Mouse (Mus musculus) ES-Bruce4 (cell line): ENCODE measurements at regions not wholly inside any gene's neighbourhood (a gene's known extent, or its start where the extent isn't known, plus 50 kb on each side); places are given as distances from the start of the nearest gene placed in this dataset.

ENCODE experiments used
- CTCF ChIP-seq: IDR thresholded peaks from one replicate; pipeline ENCODE4 v1.8.1; 2011; ENCODE audit warnings: low read depth, low read length
- EP300 ChIP-seq: IDR thresholded peaks from 2 replicates; pipeline ENCODE4 v1.6.1; 2011; ENCODE audit warnings: low read depth, low read length; ENCODE audit not compliant: insufficient read depth
- POLR2A ChIP-seq: IDR thresholded peaks from one replicate; pipeline ENCODE4 v1.8.1; 2011; ENCODE audit warnings: low read length; ENCODE audit not compliant: insufficient read depth

- no peak for TF ChIP-seq EP300
- no peak for TF ChIP-seq POLR2A
- TF ChIP-seq CTCF = no peak
Observed at GRCm38 (mm10) chr13:102175406-102175805, 407.4 kb upstream of the Pik3r1 start.
